Mouse (Mus musculus): Measurements from ENCODE around the gene Gm10306. TPM values are rescaled to one million over a fixed set of nuclear protein-coding genes. Genes with fewer than 3 reads are reported as not detected.

The Gm10306 gene
- total RNA-seq (2014; fragmentation: Nextera tagmentation): not detected in 2 replicates
- total RNA-seq (2017): 2.5 TPM in 1 of 2 replicates, not detected in the other

DNA sequence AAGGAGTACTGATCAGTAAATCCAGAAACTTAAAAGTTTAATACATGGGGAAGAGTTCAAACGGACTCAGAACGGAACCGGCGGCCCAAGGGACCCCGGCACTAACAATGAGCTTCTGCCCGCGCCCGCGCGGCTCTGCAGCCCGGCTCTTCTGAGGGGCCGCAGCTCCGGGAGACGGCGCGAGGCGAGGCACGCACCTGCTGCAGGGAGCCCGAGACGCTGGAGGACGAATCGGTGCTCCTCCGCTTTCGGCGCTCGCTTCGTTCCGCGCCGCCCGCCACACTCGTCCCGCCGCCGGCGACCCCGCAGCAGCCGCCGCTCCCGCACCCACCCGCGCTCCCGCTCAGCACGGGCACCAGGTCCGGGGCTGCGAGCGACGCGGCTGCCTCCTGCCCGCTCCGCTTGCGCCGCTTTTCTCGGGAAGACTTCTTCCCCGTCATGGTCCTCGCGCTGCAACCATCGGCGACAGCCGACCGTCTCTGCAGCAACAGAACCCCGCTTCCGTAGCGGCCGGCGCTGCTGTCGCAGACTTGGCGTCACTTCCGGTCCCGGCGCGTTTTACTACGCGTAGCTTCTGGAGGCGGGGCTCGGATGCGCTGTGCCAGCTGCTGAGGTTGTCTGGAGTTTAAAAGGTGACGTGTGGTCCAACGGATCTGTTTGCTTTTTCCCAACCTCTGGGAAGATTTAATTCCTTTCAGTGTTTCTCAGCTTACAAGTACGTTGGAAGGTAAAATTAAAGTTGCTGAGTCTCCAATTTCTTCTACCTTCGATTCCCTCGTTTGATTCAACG is at the start of gene Gm10306, which contains the start of gene Caap1:
Gene Gm10306, plus strand, starts transcription at position 282 of the 790 bp plus-strand sequence.
Gene Caap1, minus strand, starts transcription at position 532 of the 790 bp plus-strand sequence.
- ATAC-seq (replicated peaks; ENCODE audit: poor library complexity, severe bottlenecking): peak; percentile 99

GRCm38 (mm10) chr4:94515366-94515765 is 41.0 kb upstream of the Gm10306 start:
- peak; percentile 72 for ATAC-seq (replicated peaks; ENCODE audit: poor library complexity, severe bottlenecking)

- ATAC-seq (replicated peaks; ENCODE audit: poor library complexity, severe bottlenecking): peak; percentile 72
These were observed 38.7 kb upstream of the Gm10306 start for GRCm38 (mm10) chr4:94517631-94518030.

DNA sequence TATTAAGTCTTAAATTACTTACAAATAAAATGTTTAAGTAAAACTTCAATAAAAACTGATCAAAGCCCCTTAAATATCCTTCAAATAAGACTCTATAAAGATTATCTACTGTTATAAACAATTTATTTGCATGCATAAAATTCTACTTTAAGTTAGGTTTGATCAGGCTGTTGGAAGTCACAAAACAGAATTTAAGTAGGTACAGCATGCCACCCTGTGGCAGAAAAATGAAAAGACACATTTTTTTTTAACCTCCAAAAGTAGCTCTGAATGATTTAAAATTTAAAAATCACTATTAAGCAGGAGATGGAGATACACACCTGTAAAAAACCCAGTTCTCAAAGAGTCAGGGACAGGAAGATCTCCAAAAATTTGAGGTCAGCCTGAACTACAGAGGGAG is 33.0 kb upstream of the Gm10306 start:
- no peak; the same call in 1 of the 2 replicates for ATAC-seq (replicated peaks; ENCODE audit: poor library complexity, severe bottlenecking)

- ATAC-seq (replicated peaks; ENCODE audit: poor library complexity, severe bottlenecking): no peak
These were observed 26.9 kb upstream of the Gm10306 start for GRCm38 (mm10) chr4:94529448-94529847.

DNA sequence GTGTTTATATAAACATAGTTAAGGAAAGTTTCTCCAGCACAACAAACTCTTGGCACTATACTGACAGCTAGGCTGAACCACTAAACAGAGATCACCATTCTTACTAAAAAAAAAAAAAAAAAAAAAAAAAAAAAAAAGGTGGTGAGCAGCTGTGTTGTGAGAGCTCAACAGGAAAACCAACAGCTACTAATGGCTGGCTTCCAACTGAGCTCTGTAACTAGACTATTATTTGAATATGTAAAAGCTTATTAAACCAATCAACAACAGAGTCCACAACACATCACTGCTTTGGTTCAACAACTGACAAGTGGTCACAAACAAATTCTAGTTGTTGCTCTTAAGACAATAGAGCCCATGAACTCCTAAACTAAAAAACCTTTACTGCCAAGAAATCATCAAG is 23.1 kb upstream of the Gm10306 start:
- no peak for ATAC-seq (replicated peaks; ENCODE audit: poor library complexity, severe bottlenecking)

- ATAC-seq (replicated peaks; ENCODE audit: poor library complexity, severe bottlenecking): no peak
These were observed 13.3 kb upstream of the Gm10306 start for GRCm38 (mm10) chr4:94543041-94543440.

DNA sequence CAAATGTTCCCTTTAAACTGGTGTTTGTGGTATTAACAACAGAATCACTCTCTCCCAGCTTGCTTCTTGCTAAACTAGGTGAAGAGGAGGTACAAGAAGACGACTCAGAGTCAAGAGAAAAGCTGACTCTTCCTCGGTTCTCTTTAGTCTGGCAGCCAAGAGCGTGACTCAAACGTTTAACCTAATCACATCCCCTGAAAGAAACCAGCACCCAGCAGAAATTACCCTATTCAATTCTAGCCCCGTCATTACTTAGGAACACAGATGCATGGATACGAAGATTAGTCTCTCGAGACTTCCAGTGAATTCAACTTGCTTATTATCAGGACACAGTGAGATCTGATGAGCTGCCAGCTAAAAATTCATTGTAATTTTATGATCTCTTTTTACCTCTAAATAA is 12.0 kb upstream of the Gm10306 start:
- no peak for ATAC-seq (replicated peaks; ENCODE audit: poor library complexity, severe bottlenecking)

DNA sequence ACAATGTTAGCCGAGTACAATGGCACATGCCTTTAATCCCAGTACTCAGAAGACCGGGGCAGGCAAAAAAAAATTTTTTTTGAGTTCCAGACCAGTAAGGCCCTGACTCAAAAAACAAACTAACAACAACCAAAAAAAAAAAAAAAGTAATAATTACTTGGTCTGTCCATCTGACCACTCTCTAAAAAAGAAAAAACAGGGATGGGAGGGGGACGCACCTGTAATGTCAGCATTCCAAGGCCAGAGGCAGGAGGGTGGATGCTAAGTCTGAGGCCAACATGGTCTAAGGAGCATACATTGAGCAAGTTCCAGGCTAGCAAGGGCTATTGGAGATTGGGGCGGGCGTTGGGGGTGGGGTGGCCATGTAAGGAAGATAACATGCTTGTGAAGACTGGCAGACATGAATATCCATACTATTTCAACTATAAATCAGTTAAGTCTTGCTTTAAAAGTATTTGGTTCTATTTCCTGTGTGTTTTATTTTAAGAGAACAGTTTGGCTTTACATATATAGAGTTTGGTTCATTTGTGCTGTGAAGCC is 1.3 kb upstream of the Gm10306 start:
- ATAC-seq (replicated peaks; ENCODE audit: poor library complexity, severe bottlenecking): no peak

DNA sequence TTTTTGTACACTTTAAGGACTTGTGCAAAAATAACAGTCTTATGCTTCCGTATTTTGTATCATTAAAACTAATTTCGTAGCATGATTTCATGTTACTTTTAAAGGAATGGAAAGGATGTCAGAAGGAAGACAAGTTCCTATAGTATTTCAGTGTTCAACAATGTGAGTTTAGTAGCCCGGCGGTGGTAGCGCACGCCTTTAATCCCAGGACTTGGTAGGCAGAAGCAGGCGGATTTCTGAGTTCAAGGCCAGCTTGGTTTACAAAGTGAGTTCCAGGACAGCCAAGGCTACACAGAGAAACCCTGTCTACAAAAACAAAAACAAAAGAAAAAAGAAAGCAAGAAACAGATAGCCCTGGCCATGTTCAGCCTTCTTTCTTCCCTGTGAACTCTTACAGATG is 799 bp downstream of the Gm10306 start:
- ATAC-seq (replicated peaks; ENCODE audit: poor library complexity, severe bottlenecking): no peak; the same call in 1 of the 2 replicates

DNA sequence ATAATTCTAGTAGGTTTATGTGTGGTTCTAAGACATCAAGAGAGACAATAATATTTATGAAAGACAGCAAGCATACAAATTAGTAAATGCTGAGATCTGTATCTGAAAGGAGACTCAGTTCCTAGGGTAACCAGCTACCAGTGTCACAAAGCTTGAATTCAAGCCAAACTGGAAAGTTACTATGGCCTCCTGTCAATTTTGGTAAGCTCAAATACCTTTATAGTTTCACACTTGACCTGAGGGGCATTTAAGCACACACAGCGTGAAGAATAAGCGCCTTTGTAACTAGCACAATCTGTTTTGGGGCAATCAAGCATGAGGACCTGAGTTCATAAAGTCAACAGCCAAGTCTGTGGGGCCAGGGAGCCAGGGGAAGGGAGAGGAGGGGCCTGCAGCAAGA is 2.9 kb downstream of the Gm10306 start:
- no peak for ATAC-seq (replicated peaks; ENCODE audit: poor library complexity, severe bottlenecking)

DNA sequence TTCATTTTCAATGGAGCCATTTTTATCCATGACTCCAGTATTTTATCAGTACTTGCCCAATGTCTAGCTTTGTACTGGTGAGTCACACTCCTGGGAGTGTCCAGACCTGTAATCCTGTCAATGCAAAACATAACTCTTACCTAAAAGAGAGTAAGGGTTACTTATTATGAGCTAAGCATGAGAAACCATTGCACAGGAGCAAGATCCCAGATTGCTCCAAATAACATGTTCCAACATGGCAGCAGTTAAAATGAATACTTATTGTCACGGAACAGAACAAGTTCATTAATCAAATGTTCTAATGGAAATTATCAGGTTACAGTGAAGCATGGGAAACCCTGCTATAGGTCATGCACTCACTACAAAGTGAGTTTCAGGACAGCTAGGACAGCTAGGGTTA is 4.0 kb downstream of the Gm10306 start:
- no peak for ATAC-seq (replicated peaks; ENCODE audit: poor library complexity, severe bottlenecking)

DNA sequence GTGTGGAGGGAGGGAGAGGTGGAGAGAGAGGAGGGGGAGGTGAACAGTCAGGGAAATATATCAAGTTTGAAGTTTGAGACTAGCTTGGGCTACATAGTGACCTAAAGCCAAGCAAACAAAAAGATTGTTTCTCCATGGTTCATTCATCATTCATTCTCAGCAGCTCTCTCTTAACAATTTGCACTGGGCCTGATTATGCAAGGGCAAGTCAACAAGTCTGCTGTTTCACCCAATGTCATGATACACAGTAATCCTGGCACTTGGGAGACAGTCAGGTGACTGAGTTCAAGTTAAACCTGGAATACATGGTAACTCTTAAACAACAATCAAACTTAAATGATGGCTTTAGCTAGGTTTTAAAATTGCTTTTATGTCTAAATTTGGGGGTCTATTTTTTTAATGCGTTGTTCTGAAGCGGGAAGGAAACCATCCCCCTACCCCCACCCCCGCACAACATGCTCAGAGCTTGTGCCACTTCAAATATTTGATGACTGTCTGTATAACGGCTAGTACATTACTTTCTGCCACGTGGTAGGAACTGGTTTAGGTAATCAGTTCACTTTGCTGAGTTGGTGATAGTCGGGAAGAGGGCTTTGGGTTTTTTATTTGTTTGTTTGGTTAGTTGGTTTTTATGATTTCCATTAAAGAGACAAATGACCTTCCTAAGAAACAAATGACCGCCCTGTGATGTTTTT is 5.8 kb downstream of the Gm10306 start:
- no peak for ATAC-seq (replicated peaks; ENCODE audit: poor library complexity, severe bottlenecking)

DNA sequence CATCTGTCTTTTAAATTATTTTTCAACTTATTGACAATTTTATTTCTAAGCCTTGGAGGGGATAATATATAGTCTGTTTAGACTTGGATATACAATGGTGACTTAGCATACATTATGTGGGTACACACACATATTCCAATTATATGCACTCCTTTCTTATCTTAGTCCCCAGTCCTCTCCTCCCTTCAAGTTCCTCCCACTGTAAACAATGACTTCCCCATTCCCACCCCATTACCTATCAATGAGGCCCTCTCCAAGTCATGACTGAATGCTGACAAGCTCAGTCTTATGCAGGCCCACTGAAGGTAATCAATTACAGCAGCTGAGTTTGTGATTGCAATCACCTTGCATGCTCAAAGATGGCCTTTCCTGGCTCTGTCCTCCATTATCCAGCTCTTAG is 8.0 kb downstream of the Gm10306 start:
- ATAC-seq (replicated peaks; ENCODE audit: poor library complexity, severe bottlenecking): 0 out of 2 replicates have a peak, but pooled peaks have one; percentile 14

DNA sequence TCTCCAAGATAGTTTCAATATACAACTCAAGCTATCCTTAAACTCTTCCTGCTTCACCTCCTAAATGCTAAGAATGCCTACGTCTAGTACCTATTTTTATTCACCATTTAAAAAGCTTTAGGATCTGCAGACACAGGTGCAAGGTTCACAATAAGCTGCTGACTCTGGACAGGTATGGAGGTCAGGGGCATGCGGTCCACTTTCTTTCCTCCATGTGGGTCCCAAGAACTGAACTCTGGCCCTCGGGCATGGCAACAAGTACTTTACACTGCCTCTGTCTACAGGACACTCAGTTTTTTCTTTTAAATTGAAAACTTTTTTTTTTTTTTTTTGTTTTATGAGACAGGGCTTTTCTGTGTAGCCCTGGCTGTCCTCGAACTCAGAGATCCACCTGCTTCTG is 16.3 kb downstream of the Gm10306 start:
- ATAC-seq (replicated peaks; ENCODE audit: poor library complexity, severe bottlenecking): no peak

DNA sequence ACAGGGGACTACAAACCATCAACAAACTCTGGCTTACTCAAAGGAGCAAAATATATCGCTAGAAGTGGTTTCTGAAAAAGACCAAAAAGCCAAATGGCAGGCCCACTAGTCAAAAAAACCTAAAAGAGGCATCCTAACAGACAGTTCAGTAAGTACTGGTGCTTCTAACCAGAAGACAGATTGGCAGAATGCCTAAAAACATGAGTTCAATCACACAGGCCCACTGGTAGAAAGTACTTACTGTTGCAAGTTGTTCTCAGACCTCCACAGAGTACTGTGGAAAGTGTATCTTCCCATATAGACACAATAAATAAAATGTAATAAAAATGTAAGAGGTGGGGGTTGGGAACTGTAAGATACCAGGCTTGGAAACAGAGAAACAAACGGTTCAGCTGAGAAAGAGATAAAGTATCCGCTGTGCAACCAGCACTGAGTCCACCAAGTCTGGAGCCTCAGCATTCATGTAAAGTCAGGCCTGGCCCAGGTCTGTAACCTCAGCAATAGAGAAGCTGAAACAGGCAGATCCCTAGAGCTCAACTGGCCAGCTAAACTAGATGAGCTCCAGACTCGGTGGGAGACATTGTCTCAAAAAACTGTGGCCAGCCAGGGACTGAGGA is 35.5 kb downstream of the Gm10306 start:
- ATAC-seq (replicated peaks; ENCODE audit: poor library complexity, severe bottlenecking): no peak

- no peak for ATAC-seq (replicated peaks; ENCODE audit: poor library complexity, severe bottlenecking)
These were observed 36.4 kb downstream of the Gm10306 start for GRCm38 (mm10) chr4:94592709-94593108.

GRCm38 (mm10) chr4:94601395-94601794 is 45.0 kb downstream of the Gm10306 start:
- ATAC-seq (replicated peaks; ENCODE audit: poor library complexity, severe bottlenecking): no peak

- peak; percentile 53 for ATAC-seq (replicated peaks; ENCODE audit: poor library complexity, severe bottlenecking)
These were observed 46.2 kb downstream of the Gm10306 start for GRCm38 (mm10) chr4:94602496-94603030.

DNA sequence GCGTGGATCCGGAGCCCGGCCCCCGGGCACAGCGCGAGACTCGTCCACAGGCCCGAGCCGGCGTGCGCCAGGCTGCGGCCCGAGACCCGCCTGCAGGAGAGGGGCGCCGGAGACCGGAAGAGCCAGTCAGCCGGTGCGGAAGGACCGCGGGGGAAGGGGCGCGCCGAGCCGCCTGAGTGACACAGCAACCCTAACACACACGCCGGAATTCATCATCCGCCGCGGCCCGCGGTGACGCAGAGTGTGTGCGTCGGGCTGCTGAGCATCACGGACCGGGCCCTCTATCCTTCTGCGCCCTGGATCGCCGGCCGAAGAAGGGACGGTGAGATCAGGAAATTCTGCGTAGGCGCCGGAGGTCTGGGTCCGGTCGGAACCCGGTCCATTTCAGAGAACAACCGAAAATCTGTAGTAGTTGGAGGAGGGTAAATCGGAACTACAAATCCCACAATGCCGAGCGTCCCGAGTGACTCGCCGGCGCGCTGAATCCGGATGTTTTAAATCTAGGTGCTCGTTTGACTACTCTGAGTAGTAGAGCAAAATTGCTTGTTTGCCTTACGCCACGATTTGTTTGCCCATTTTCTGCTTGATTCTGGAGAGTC is 46.8 kb downstream of the Gm10306 start, which contains the start of gene Plaa:
Gene Plaa, minus strand, starts transcription at position 214 of the 599 bp plus-strand sequence.
- peak; percentile 98 for ATAC-seq (replicated peaks; ENCODE audit: poor library complexity, severe bottlenecking)

Data from granulocyte monocyte progenitor cell, adult 5-6 weeks (primary cell).